ENCODE assay signal across 8 mouse cellular contexts in genomic region chr4:110397618-110398045, GRCm38 (mm10). TPM values are rescaled to one million over a fixed set of nuclear protein-coding genes. Genes with fewer than 3 reads are reported as not detected.
DNase-seq lines count a peak whose midpoint lies in the region; ATAC-seq and TF ChIP-seq lines count a peak whose summit lies in the region.

TSS of gene Agbl4 (plus strand) at chr4:110397661.

- intact Hi-C loops in left cerebral cortex, postnatal 10 days (cut with DNase I) = no loop called here

- peak within 1 kb of the TSS; percentile 72 for H3K4me3 ChIP-seq in cortical plate, adult 2 months (ENCODE audit: insufficient read depth, low read length)
- H3K4me3 ChIP-seq in intestine, postnatal 0 days (ENCODE audit: low read depth, low read length) = peak within 1 kb of the TSS; percentile 49

- peak; percentile 83 for ATAC-seq in intestine, postnatal 0 days
- ATAC-seq in monocyte, adult 5-6 weeks (replicated peaks; ENCODE audit: insufficient number of reproducible peaks, low FRiP score, low TSS enrichment, poor library complexity, severe bottlenecking) = no peak

- peak within 1 kb of the TSS; percentile 79 for H3K4me2 ChIP-seq in intestine, postnatal 0 days (replicated peaks; ENCODE audit: low read depth)

- no peaks in the 10 kb centered on the region for H3K4me1 ChIP-seq in cortical plate, adult 2 months (ENCODE audit: control insufficient read depth, insufficient read depth, low read length)
- H3K4me1 ChIP-seq in intestine, postnatal 0 days (replicated peaks; ENCODE audit: control insufficient read depth, insufficient read depth, low read length) = no peaks in the 10 kb centered on the region

- peak; percentile 4 to 10 for DNase-seq in adrenal gland, postnatal 4 days (ENCODE audit: low spot score in 2 of 2)
- DNase-seq in heart, adult 18-20 months = peak; percentile 11 to 33
- DNase-seq in left cerebral cortex, postnatal 10 days (ENCODE audit: extremely low spot score in 1 of 2, low spot score in 2 of 2) = peak; percentile 50 to 85
- DNase-seq in lung, postnatal 4 days = peak; percentile 38 to 67
- peak; percentile 77 for DNase-seq in right cerebral cortex, postnatal 4 days

- no peaks in the 10 kb centered on the region for H3K36me3 ChIP-seq in intestine, postnatal 0 days (ENCODE audit: control insufficient read depth, insufficient read depth)

- H3K27me3 ChIP-seq in intestine, postnatal 0 days (replicated peaks; ENCODE audit: control insufficient read depth, insufficient read depth, low read length) = no peaks in the 10 kb centered on the region

- no peak within 1 kb of the TSS for H3K27ac ChIP-seq in cortical plate, adult 2 months (ENCODE audit: insufficient read depth, low read length)
- H3K27ac ChIP-seq in intestine, postnatal 0 days (ENCODE audit: low read depth, low read length) = no peak within 1 kb of the TSS

- WGBS in intestine, postnatal 0 days = under 1% methylated on average over 27 of the region's 27 CpGs

- 0 out of 2 replicates have a peak, but pooled peaks have one; percentile 17 for TF ChIP-seq POLR2A in cortical plate, adult 2 months (IDR thresholded peaks at IDR 0.05; ENCODE audit: extremely low read depth, insufficient read depth, low read length)

- H3K9ac ChIP-seq in intestine, postnatal 0 days (ENCODE audit: low read depth, low read length) = no peak within 1 kb of the TSS

- H3K9me3 ChIP-seq in intestine, postnatal 0 days (ENCODE audit: control insufficient read depth) = no peaks in the 10 kb centered on the region

- no peak for TF ChIP-seq CTCF in cortical plate, adult 2 months (IDR thresholded peaks at IDR 0.05; ENCODE audit: extremely low read depth, insufficient read depth, low read length)
- no peak for TF ChIP-seq CTCF in intestine, postnatal 0 days (IDR thresholded peaks at IDR 0.05; ENCODE audit: low read depth)

RNA-seq across cellular contexts. Expression of gene Agbl4, which starts in this region (rescaled TPM):
- 1 to 10 TPM; 1.1 to 1.3 TPM for total RNA-seq in adrenal gland, postnatal 4 days (2021)
- 13.1 and 13.5 TPM in 2 replicates for polyA plus RNA-seq in cortical plate, adult 2 months (2012; rRNA removed)
- total RNA-seq in heart, adult 18-20 months (2021) = under 1 TPM; 0.26 to 0.67 TPM
- 0.18 TPM in 2 replicates for polyA plus RNA-seq in intestine, postnatal 0 days (2015; fragmentation: Nextera tagmentation; extraction: Ambion mirVana)
- total RNA-seq in left cerebral cortex, postnatal 10 days (2021) = 10 to 100 TPM; 12.5 to 13.0 TPM
- total RNA-seq in monocyte, adult 5-6 weeks (2017) = not detected in 3 replicates

Comparison
In these comparisons a context has a peak if more than half of its experiments do, and no peak if none do; other contexts are left out.
1. RNA of gene Agbl4 (total RNA-seq): 12.5 to 13.0 TPM in left cerebral cortex, postnatal 10 days; 1.1 to 1.3 TPM in adrenal gland, postnatal 4 days, 0.26 to 0.67 TPM in heart, adult 18-20 months and not detected in monocyte, adult 5-6 weeks; every median in the first group is over 4 times any median in the second.
2. RNA of gene Agbl4 (polyA plus RNA-seq): 13.1 to 13.5 TPM in cortical plate, adult 2 months; 0.18 TPM in intestine, postnatal 0 days; every median in the first group is over 10 times any median in the second.
3. Peak in DNase-seq in heart, adult 18-20 months; RNA of the gene not detected or under 1 TPM.
4. Peak in ATAC-seq, H3K4me3 ChIP-seq and H3K4me2 ChIP-seq in intestine, postnatal 0 days; RNA of the gene not detected or under 1 TPM.
5. DNase-seq: peak in every context shown above with its lines; median percentile 77 in right cerebral cortex, postnatal 4 days; 68 in left cerebral cortex, postnatal 10 days; 52 in lung, postnatal 4 days; 22 in heart, adult 18-20 months; 7 in adrenal gland, postnatal 4 days.